8 mouse cellular contexts compared by ENCODE assay signal in the genomic region with DNA sequence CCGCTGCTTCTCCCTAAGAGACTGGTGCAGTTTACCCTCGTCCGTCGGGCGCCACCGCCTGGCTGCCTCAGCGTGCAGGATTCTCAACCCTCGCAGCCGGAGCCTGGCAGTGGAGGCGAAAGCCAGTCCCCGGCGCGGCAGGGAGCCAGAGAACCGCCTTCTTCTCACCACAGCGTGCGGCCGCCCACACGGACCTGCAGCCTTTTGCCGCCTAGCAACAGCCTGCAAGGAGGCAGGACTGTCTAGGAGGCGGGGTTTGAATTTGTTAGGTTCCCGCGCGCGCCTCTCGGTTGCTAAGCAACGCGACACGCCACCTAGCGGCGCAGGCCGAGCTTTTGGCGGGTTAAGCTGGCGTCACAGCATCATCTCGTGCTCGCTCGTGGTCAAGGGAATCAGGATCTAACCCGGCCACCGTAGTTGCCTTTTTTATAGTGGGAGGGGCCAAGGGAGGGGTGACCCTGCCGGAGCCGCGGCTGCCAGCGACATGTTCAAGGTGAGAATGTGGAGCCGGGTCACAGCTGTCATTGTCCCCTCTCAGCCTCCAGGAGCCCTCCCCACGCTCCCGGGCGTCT. TPM values are rescaled to one million over a fixed set of nuclear protein-coding genes. Genes with fewer than 3 reads are reported as not detected.
DNase-seq lines count a peak whose midpoint lies in the region; ATAC-seq and TF ChIP-seq lines count a peak whose summit lies in the region.

Gene Fam90a1b (minus strand): TSS at position 108 of the 572 bp plus-strand sequence.
Gene Apoo (plus strand): TSS at position 448 of the 572 bp plus-strand sequence.

- no peak for TF ChIP-seq POLR2A in bone marrow macrophage, adult 2 months (IDR thresholded peaks at IDR 0.05; ENCODE audit: borderline replicate concordance, low read depth, low read length)
- peak; percentile 25; the same call in 1 of the 2 replicates for TF ChIP-seq POLR2A in embryonic fibroblast, embryonic 13.5 days (IDR thresholded peaks at IDR 0.05; ENCODE audit: low read depth, low read length)

- DNase-seq in A20 (ENCODE audit: low read depth, low spot score): peak; percentile 95
- peak; percentile 96 to 97 for DNase-seq in heart, adult 9 months (ENCODE audit: low spot score in 2 of 2)
- peak; percentile 93 to 95 for DNase-seq in monocyte, adult 2 months (ENCODE audit: low read depth in 1 of 2, low spot score in 2 of 2)
- peak; percentile 95 to 96 for DNase-seq in spleen, postnatal 36 days (ENCODE audit: low spot score in 2 of 2)

- H3K9ac ChIP-seq in kidney, embryonic 14.5 days (ENCODE audit: low read depth, low read length): peak within 1 kb of the TSS; percentile 60
- peak within 1 kb of the TSS; percentile 14; the same call in 1 of the 2 replicates for H3K9ac ChIP-seq in limb, embryonic 15.5 days

- 27% methylated on average over 44 of the region's 46 CpGs for WGBS in kidney, embryonic 14.5 days
- 18% methylated on average over 46 of the region's 46 CpGs for WGBS in limb, embryonic 15.5 days

- H3K27ac ChIP-seq in bone marrow macrophage, adult 2 months (ENCODE audit: insufficient read depth, low read depth, low read length): no peak within 1 kb of the TSS
- H3K27ac ChIP-seq in embryonic fibroblast, embryonic 13.5 days (ENCODE audit: insufficient read depth, low read length): no peak within 1 kb of the TSS
- H3K27ac ChIP-seq in kidney, embryonic 14.5 days (ENCODE audit: low read depth, low read length): peak within 1 kb of the TSS; percentile 42; the same call in 1 of the 2 replicates
- H3K27ac ChIP-seq in limb, embryonic 15.5 days: peak within 1 kb of the TSS; percentile 69

- H3K27me3 ChIP-seq in kidney, embryonic 14.5 days (ENCODE audit: control insufficient read depth, insufficient read depth, low read length): peaks cover 28% of the 10 kb centered on the region; the same call in 1 of the 2 replicates
- H3K27me3 ChIP-seq in limb, embryonic 15.5 days: peaks cover 43% of the 10 kb centered on the region

- H3K36me3 ChIP-seq in kidney, embryonic 14.5 days (ENCODE audit: control insufficient read depth, insufficient read depth, low read length): no peaks in the 10 kb centered on the region
- H3K36me3 ChIP-seq in limb, embryonic 15.5 days: no peaks in the 10 kb centered on the region

- H3K4me1 ChIP-seq in bone marrow macrophage, adult 2 months (ENCODE audit: control insufficient read depth, insufficient read depth, low read length): no peaks in the 10 kb centered on the region
- no peaks in the 10 kb centered on the region for H3K4me1 ChIP-seq in embryonic fibroblast, embryonic 13.5 days (ENCODE audit: control insufficient read depth, insufficient read depth, low read length)
- H3K4me1 ChIP-seq in kidney, embryonic 14.5 days (ENCODE audit: control insufficient read depth, insufficient read depth, low read length): no peaks in the 10 kb centered on the region
- H3K4me1 ChIP-seq in limb, embryonic 15.5 days: no peaks in the 10 kb centered on the region

- H3K4me3 ChIP-seq in bone marrow macrophage, adult 2 months (ENCODE audit: insufficient read depth, low read length): peak within 1 kb of the TSS; percentile 79
- peak within 1 kb of the TSS; percentile 78 for H3K4me3 ChIP-seq in embryonic fibroblast, embryonic 13.5 days (ENCODE audit: insufficient read depth, low read length)
- peak within 1 kb of the TSS; percentile 59 for H3K4me3 ChIP-seq in kidney, embryonic 14.5 days (ENCODE audit: low read length)
- peak within 1 kb of the TSS; percentile 59 for H3K4me3 ChIP-seq in limb, embryonic 15.5 days

- no peaks in the 10 kb centered on the region for H3K9me3 ChIP-seq in kidney, embryonic 14.5 days (ENCODE audit: control insufficient read depth, low read length)
- H3K9me3 ChIP-seq in limb, embryonic 15.5 days: no peaks in the 10 kb centered on the region

- 0 out of 2 replicates have a peak, but pooled peaks have one; percentile 12 for TF ChIP-seq CTCF in bone marrow macrophage, adult 2 months (IDR thresholded peaks at IDR 0.05; ENCODE audit: low read depth, low read length)
- peak; percentile 70; the same call in 1 of the 2 replicates for TF ChIP-seq CTCF in embryonic fibroblast, embryonic 13.5 days (IDR thresholded peaks at IDR 0.05; ENCODE audit: borderline replicate concordance, insufficient read depth, low read length)

- ATAC-seq in kidney, embryonic 14.5 days (ENCODE audit: low FRiP score, low TSS enrichment): peak; percentile 99
- peak; percentile 98 for ATAC-seq in limb, embryonic 15.5 days (ENCODE audit: insufficient number of reproducible peaks, low FRiP score, low TSS enrichment, low read depth)

- H3K4me2 ChIP-seq in kidney, embryonic 14.5 days (replicated peaks; ENCODE audit: low read depth, low read length): peak within 1 kb of the TSS; percentile 34
- H3K4me2 ChIP-seq in limb, embryonic 15.5 days: peak within 1 kb of the TSS; percentile 52

RNA-seq across cellular contexts. Expression of gene Fam90a1b, which starts in this region (rescaled TPM):
- polyA plus RNA-seq in bone marrow macrophage, adult 2 months (2012; ENCODE audit: insufficient read depth, insufficient read length, missing spikeins): not detected in 2 replicates
- not detected in 2 replicates for polyA plus RNA-seq in embryonic fibroblast, embryonic 13.5 days (2011; ENCODE audit: insufficient read length, low read depth, missing spikeins)
- 0.16 and 0.17 TPM in 2 replicates for polyA plus RNA-seq in kidney, embryonic 14.5 days (2014; fragmentation: Nextera tagmentation; extraction: Ambion mirVana)
- 0.08 TPM in 1 of 2 replicates, not detected in the other for polyA plus RNA-seq in limb, embryonic 15.5 days (2015; fragmentation: Nextera tagmentation; extraction: Ambion mirVana)

RNA-seq across cellular contexts. Expression of gene Apoo, which starts in this region (rescaled TPM):
- polyA plus RNA-seq in bone marrow macrophage, adult 2 months (2012; ENCODE audit: insufficient read depth, insufficient read length, missing spikeins): 10.8 and 11.8 TPM in 2 replicates
- 22.1 and 24.2 TPM in 2 replicates for polyA plus RNA-seq in embryonic fibroblast, embryonic 13.5 days (2011; ENCODE audit: insufficient read length, low read depth, missing spikeins)
- 113 and 118 TPM in 2 replicates for polyA plus RNA-seq in kidney, embryonic 14.5 days (2014; fragmentation: Nextera tagmentation; extraction: Ambion mirVana)
- 68.3 and 69.6 TPM in 2 replicates for polyA plus RNA-seq in limb, embryonic 15.5 days (2015; fragmentation: Nextera tagmentation; extraction: Ambion mirVana)

Comparison
In these comparisons a context has a peak if more than half of its experiments do, and no peak if none do; other contexts are left out.
1. H3K27ac ChIP-seq: peak in kidney, embryonic 14.5 days (single experiment) and limb, embryonic 15.5 days (single experiment); none in bone marrow macrophage, adult 2 months (single experiment) and embryonic fibroblast, embryonic 13.5 days (single experiment).
2. Peak in every context shown above with its lines, with median percentiles within 50 percentile points of each other: DNase-seq and H3K4me3 ChIP-seq.